Mouse (Mus musculus) midbrain, postnatal 0 days (tissue): ENCODE data around the gene Asgr2. TPM values are rescaled to one million over a fixed set of nuclear protein-coding genes. Genes with fewer than 3 reads are reported as not detected.
A peak's percentile ranks its signal among the peaks of the same experiment; 100 is the strongest.

Experiments
- ATAC-seq: fragments of 200-750 bp; cut with Nextera tagmentation; 2 replicates; pipeline ENCODE4 v1.8.0; 2017; ENCODE audit warnings: moderate number of reproducible peaks, mild to moderate bottlenecking, moderate TSS enrichment, moderate library complexity; ENCODE audit not compliant: low FRiP score
- DNase-seq: peaks from one replicate; pipeline ENCODE4 v3.0.0-alpha.2; 2015; ENCODE audit warnings: low spot score
- H3K27ac ChIP-seq: fragments of 300-500 bp; sonication (generic); 2 replicates; pipeline ENCODE4 v1.5.1; 2014; ENCODE audit warnings: low read depth, mild to moderate bottlenecking, low read length, mixed read lengths
- H3K27me3 ChIP-seq: fragments of 300-500 bp; sonication (generic); 2 replicates; pipeline ENCODE4 v1.6.1; 2014; ENCODE audit warnings: low read length, control low read depth, mixed read lengths; ENCODE audit not compliant: insufficient read depth
- H3K36me3 ChIP-seq: fragments of 300-500 bp; sonication (generic); 2 replicates; pipeline ENCODE4 v1.6.1; 2014; ENCODE audit warnings: low read length, control low read depth, mixed read lengths; ENCODE audit not compliant: insufficient read depth
- H3K4me1 ChIP-seq: fragments of 300-500 bp; sonication (generic); 2 replicates; pipeline ENCODE4 v1.6.1; 2014; ENCODE audit warnings: mild to moderate bottlenecking, control low read depth, antibody characterized with exemption, low read length, mixed read lengths; ENCODE audit not compliant: insufficient read depth
- H3K4me2 ChIP-seq: fragments of 300-500 bp; sonication (generic); 2 replicates; pipeline ENCODE4 v1.6.1; 2014; ENCODE audit warnings: low read depth, mild to moderate bottlenecking, low read length, mixed read lengths; ENCODE audit not compliant: poor library complexity, severe bottlenecking
- H3K4me3 ChIP-seq: fragments of 300-500 bp; sonication (generic); 2 replicates; pipeline ENCODE4 v1.5.1; 2014; ENCODE audit warnings: low read depth, mild to moderate bottlenecking, low read length, moderate library complexity
- H3K9ac ChIP-seq: fragments of 300-500 bp; sonication (generic); replicated peaks from 2 replicates; pipeline ENCODE4 v1.6.1; 2014; ENCODE audit warnings: mild to moderate bottlenecking, low read length, moderate library complexity, mixed read lengths; ENCODE audit not compliant: poor library complexity, severe bottlenecking
- H3K9me3 ChIP-seq: fragments of 300-500 bp; sonication (generic); 2 replicates; pipeline ENCODE4 v1.6.1; 2016; ENCODE audit warnings: low read length, control low read depth
- CTCF ChIP-seq: IDR thresholded peaks from 2 replicates; pipeline ENCODE4 v1.5.1; 2016; ENCODE audit warnings: antibody characterized with exemption, mild to moderate bottlenecking
- WGBS: fragments of 180-500 bp; shearing (Covaris S2); extraction: QIAGEN DNeasy Blood & Tissue Kit; methylation state at CpG from one replicate; pipeline ENCODE4 v1.1.7; 2014; 5-methylcytosine and 5-hydroxymethylcytosine counted together
- polyA plus RNA-seq: library from polyadenylated mRNA; unstranded; fragments of >200 nt; fragmentation: Nextera tagmentation; extraction: Ambion mirVana; gene quantifications from 2 replicates; pipeline ENCODE4 v1.2.1, GENCODE M21; 2015
- total RNA-seq: library from RNA; depleted of rRNA; stranded (reverse); fragments of >200 nt; gene quantifications from 2 replicates; pipeline ENCODE4 v1.2.3, GENCODE M21; 2014

Gene Asgr2
- total and polyA plus RNA-seq, 2 experiments from 2014 or later: not detected

DNA sequence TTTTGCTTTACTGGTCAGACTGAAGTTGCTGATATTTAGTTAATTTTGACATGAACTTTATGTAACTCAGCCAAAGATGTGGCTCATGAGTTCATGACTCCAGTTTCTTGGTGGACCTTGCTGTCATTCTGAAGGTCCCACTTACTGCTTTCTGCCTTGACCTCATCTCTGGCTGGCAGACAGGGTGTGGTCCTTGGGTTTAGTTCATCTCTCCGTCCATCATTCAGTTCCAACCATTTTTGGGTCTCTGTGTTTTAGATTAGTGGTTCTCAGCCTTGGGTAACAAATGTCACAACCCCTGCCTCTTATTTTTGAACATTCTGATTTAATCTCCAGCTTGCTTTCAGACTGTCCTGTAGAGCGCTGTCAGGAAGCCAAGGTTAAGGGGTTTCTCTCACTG is 7.4 kb downstream of the Asgr2 start:
- Histone ChIP-seq H3K4me2 (no peak overlapping the region), H3K27ac (no peak overlapping the region), H3K27me3 (no peaks in the 10 kb centered on the region), H3K4me3 (no peak overlapping the region), H3K4me1 (no peaks in the 10 kb centered on the region), H3K9me3 (no peaks in the 10 kb centered on the region), H3K9ac (no peak overlapping the region), H3K36me3 (no peaks in the 10 kb centered on the region)
- no peak for ATAC-seq
- WGBS: 90% methylated on average over 2 of the region's 2 CpGs
- no peak for TF ChIP-seq CTCF
- DNase-seq: no peak

DNA sequence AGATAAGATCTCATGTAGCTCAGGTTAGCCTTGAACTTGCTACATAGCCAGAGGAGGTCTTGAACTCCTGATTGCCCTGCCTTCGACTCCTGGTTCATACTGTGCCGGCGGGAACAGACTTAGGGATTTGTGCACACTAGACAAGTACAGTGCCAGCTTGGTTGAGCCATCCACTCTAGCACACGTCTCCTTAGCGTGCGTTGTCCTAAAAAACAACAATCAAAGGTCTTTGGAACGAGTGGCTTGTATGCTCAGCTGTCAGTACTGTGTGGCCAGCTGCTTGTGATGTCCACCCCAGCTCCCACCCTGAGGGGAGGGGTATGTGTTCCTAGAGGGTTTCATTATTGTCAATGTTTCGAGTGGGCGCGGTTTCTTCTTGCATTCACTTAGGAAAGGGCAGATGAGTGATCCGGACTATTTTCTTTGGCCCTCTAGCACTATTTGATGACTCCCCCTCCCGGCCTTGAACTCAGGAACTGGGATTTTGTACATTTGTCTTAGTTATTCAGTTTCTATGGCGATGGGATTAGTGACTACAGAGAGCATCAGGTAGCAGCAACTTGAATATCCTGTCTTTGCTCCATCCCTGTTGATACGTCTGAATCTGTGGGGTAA is 11.4 kb downstream of the Asgr2 start:
- Histone ChIP-seq H3K9me3 (no peaks in the 10 kb centered on the region), H3K27me3 (no peaks in the 10 kb centered on the region), H3K9ac (no peak overlapping the region), H3K4me1 (no peaks in the 10 kb centered on the region), H3K4me3 (no peak overlapping the region), H3K27ac (no peak overlapping the region), H3K4me2 (no peak overlapping the region), H3K36me3 (no peaks in the 10 kb centered on the region)
- DNase-seq: no peak
- 81% methylated on average over 14 of the region's 14 CpGs for WGBS
- no peak for TF ChIP-seq CTCF
- no peak for ATAC-seq

DNA sequence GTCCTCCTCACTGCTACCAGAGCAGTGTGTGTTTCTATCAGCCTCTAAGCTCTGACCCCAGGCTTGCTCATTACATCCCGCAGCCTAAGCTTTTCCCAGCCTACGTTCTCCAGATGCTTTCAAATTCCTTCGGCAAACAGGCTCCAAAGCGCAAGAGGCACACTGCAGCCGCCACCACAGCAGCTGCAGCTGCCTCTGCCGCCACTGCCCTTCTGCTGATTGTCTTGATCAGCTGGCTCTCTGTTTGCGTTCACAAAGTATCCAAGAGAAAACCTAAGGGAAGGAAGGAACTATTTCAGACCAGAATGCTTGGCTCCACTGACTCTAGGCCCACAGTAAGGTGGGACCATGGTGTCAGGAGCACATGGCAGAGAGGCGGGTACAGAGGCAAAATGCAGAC is 14.6 kb downstream of the Asgr2 start:
- no peak overlapping the region for H3K4me3 ChIP-seq
- H3K4me2 ChIP-seq: no peak overlapping the region
- no peaks in the 10 kb centered on the region for H3K9me3 ChIP-seq
- H3K27ac ChIP-seq: no peak overlapping the region
- no peak for TF ChIP-seq CTCF
- no peak overlapping the region for H3K9ac ChIP-seq
- no peaks in the 10 kb centered on the region for H3K36me3 ChIP-seq
- ATAC-seq (no peak), DNase-seq (no peak)
- no peaks in the 10 kb centered on the region for H3K27me3 ChIP-seq
- H3K4me1 ChIP-seq: no peaks in the 10 kb centered on the region
- 75% methylated on average over 8 of the region's 8 CpGs for WGBS

DNA sequence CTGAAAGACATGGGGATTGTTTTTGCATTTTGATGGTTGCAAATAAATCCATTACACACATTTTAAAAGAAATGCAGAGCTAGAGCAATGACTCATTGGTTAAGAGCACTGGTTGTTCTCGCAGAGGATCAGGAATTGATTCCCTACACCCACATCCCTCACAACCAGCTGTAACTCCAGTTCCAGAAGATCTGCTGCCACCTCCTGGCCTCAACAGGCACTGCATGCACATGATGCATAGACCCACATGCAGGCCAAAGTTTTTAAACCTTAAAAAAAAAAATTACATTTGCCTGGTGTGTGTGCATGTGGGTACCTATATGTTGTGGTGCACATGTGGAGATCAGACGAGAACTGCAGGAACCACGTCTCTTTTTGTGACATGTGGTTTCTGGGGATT is 17.7 kb downstream of the Asgr2 start:
- Histone ChIP-seq H3K27ac (no peak overlapping the region), H3K27me3 (no peaks in the 10 kb centered on the region), H3K4me1 (no peaks in the 10 kb centered on the region), H3K9me3 (no peaks in the 10 kb centered on the region), H3K4me2 (no peak overlapping the region), H3K9ac (no peak overlapping the region), H3K36me3 (no peaks in the 10 kb centered on the region), H3K4me3 (no peak overlapping the region)
- DNase-seq: peak; percentile 6
- no peak for ATAC-seq
- 67% methylated on average over 3 of the region's 3 CpGs for WGBS
- peak; percentile 68 for TF ChIP-seq CTCF

GRCm38 (mm10) chr11:70114562-70114961 is 22.1 kb downstream of the Asgr2 start:
- H3K36me3 ChIP-seq: no peaks in the 10 kb centered on the region
- no peak overlapping the region for H3K4me2 ChIP-seq
- no peak for ATAC-seq
- H3K27me3 ChIP-seq: no peaks in the 10 kb centered on the region
- no peak for DNase-seq
- H3K4me3 ChIP-seq: no peak overlapping the region
- H3K9me3 ChIP-seq: no peaks in the 10 kb centered on the region
- H3K4me1 ChIP-seq: no peaks in the 10 kb centered on the region
- no peak for TF ChIP-seq CTCF
- no peak overlapping the region for H3K9ac ChIP-seq
- WGBS: 80% methylated on average over 4 of the region's 4 CpGs
- no peak overlapping the region for H3K27ac ChIP-seq

DNA sequence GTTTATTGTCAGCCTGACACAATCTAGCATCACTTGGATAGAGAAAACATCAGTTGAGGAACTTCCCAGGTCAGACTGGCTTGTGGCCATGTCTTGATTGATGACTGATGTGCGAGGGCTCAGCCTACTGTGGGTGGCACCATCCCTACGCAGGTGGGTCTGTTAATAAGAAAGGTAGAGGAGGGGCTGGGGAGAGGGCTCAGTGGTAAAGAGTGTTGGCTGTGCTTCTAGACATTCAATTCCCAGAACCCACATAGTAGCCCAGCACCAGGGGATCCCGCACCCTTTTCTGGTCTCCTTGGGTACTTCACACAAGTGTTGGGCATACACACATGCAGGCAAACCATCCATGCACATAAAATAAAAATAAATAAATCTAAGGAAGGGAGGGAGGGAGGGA is 23.5 kb downstream of the Asgr2 start:
- H3K4me3 ChIP-seq: no peak overlapping the region
- no peak overlapping the region for H3K9ac ChIP-seq
- no peaks in the 10 kb centered on the region for H3K36me3 ChIP-seq
- no peaks in the 10 kb centered on the region for H3K4me1 ChIP-seq
- no peak overlapping the region for H3K27ac ChIP-seq
- DNase-seq (no peak), ATAC-seq (no peak)
- H3K4me2 ChIP-seq: no peak overlapping the region
- no peaks in the 10 kb centered on the region for H3K27me3 ChIP-seq
- 91% methylated on average over 3 of the region's 3 CpGs for WGBS
- no peak for TF ChIP-seq CTCF
- H3K9me3 ChIP-seq: no peaks in the 10 kb centered on the region
